Comparison of ENCODE assay signal across 8 mouse cellular contexts in the genomic region with DNA sequence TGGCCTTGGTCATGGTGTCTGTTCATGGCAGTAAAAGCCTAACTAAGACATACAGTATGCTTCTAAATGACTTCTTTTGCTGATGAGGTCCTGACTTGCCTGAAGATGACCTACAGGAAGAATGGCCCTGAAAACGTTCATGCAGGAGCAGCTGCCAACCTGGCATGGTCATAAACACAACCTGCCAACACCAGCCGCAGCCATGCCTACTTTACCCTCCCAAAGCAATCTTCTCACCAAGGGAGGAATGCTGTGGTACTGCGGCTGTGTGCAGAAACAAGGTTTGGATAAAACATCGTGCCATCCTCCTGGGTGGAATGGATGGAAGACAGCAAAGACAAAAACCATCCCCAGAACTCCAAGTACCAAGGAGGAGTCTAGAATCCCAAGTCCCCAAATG. TPM values are rescaled to one million over a fixed set of nuclear protein-coding genes. Genes with fewer than 3 reads are reported as not detected.
A peak's percentile ranks its signal among the peaks of the same experiment; 100 is the strongest.
DNase-seq lines count a peak whose midpoint lies in the region; ATAC-seq lines count a peak whose summit lies in the region.

No protein-coding gene starts in this region.

- H3K36me3 ChIP-seq in heart, embryonic 16.5 days (ENCODE audit: control insufficient read depth, insufficient read depth) = peaks cover 19% of the 10 kb centered on the region

- H3K27ac ChIP-seq in heart, embryonic 16.5 days (ENCODE audit: low read length) = peak overlapping the region; percentile 73

- intact Hi-C loops in gastrocnemius, postnatal 14 days (cut with DNase I; ENCODE audit: low total_unique reads) = loop anchor here (5.0 to 10.0 kb wide), 3 partner anchors 125 to 222 kb away; no protein-coding TSS in a partner anchor
- intact Hi-C loops in left cerebral cortex, postnatal 36 days (cut with DNase I) = loop anchor here (5.0 kb wide), 1 partner anchor 182 kb away; no protein-coding TSS in a partner anchor

- ATAC-seq in heart, embryonic 16.5 days (replicated peaks; ENCODE audit: extremely low read depth, insufficient read depth, low FRiP score) = no peak

- DNase-seq in gastrocnemius, postnatal 14 days = peak; percentile 19
- no peak for DNase-seq in gastrocnemius, postnatal 4 days (ENCODE audit: low spot score in 2 of 2)
- DNase-seq in 3134 (ENCODE audit: extremely low read depth, insufficient read length, low spot score) = peak; percentile 74
- peak; percentile 47 to 58 for DNase-seq in cerebellum, postnatal 25 days
- DNase-seq in thymus, postnatal 10 days (ENCODE audit: low spot score in 2 of 2) = no peak
- no peak for DNase-seq in lung, postnatal 4 days
- DNase-seq in left cerebral cortex, postnatal 36 days (ENCODE audit: low spot score in 2 of 2) = no peak

- H3K4me2 ChIP-seq in heart, embryonic 16.5 days (ENCODE audit: low read depth, low read length) = no peak overlapping the region

- no peaks in the 10 kb centered on the region for H3K9me3 ChIP-seq in heart, embryonic 16.5 days (replicated peaks; ENCODE audit: control insufficient read depth, low read length)

- WGBS in heart, embryonic 16.5 days = 64% methylated on average over 4 of the region's 4 CpGs

- H3K27me3 ChIP-seq in heart, embryonic 16.5 days (ENCODE audit: control insufficient read depth, insufficient read depth, low read length) = no peaks in the 10 kb centered on the region

- H3K4me3 ChIP-seq in heart, embryonic 16.5 days (ENCODE audit: low read length) = no peak overlapping the region

- H3K4me1 ChIP-seq in heart, embryonic 16.5 days (ENCODE audit: control insufficient read depth, insufficient read depth, low read length) = peaks cover 14% of the 10 kb centered on the region

- no peak overlapping the region for H3K9ac ChIP-seq in heart, embryonic 16.5 days (ENCODE audit: low read length)

RNA-seq across cellular contexts. Expression of a gene that starts 57.0 kb away (rescaled TPM):
- 10 to 100 TPM; 26.0 to 27.2 TPM for total RNA-seq in gastrocnemius, postnatal 14 days (2021)
- 10 to 100 TPM; 33.5 to 39.1 TPM for total RNA-seq in gastrocnemius, postnatal 4 days (2021)
- polyA plus RNA-seq in heart, embryonic 16.5 days (2015; fragmentation: Nextera tagmentation; extraction: Ambion mirVana) = 9.6 and 12.4 TPM in 2 replicates
- 10 to 100 TPM; 75.4 to 86.9 TPM for total RNA-seq in left cerebral cortex, postnatal 36 days (2021)

Comparison
In these comparisons a context has a peak if more than half of its experiments do, and no peak if none do; other contexts are left out.
1. DNase-seq: peak in gastrocnemius, postnatal 14 days (single experiment), 3134 (single experiment) and cerebellum, postnatal 25 days (2 of 2); none in gastrocnemius, postnatal 4 days (0 of 2), thymus, postnatal 10 days (0 of 2), lung, postnatal 4 days (0 of 2) and left cerebral cortex, postnatal 36 days (0 of 2).